Mouse (Mus musculus) hindbrain, embryonic 11.5 days (tissue): ENCODE results near the gene Pcna. TPM values are rescaled to one million over a fixed set of nuclear protein-coding genes. Genes with fewer than 3 reads are reported as not detected.
A peak's percentile ranks its signal among the peaks of the same experiment; 100 is the strongest.
"Not testable (repeated sequence)": the region's sequence is repeated elsewhere in the genome, so short reads cannot be mapped to it uniquely, and the experiment has no call there.

Experiments used
- ATAC-seq: fragments of 200-750 bp; cut with Nextera tagmentation; 2 replicates; pipeline ENCODE4 v1.8.0; 2017; ENCODE audit warnings: mild to moderate bottlenecking, moderate TSS enrichment, moderate library complexity; ENCODE audit not compliant: low FRiP score
- DNase-seq: peaks from one replicate; pipeline ENCODE4 v3.0.0-alpha.2; 2015; ENCODE audit warnings: low spot score
- H3K27ac ChIP-seq: fragments of 300-500 bp; sonication (generic); 2 replicates; pipeline ENCODE4 v1.5.1; 2014; ENCODE audit warnings: mild to moderate bottlenecking, low read depth, low read length
- H3K27me3 ChIP-seq: fragments of 300-500 bp; sonication (generic); 2 replicates; pipeline ENCODE4 v1.6.1; 2014; ENCODE audit warnings: mild to moderate bottlenecking, low read length, moderate library complexity, mixed read lengths; ENCODE audit not compliant: control insufficient read depth, insufficient read depth
- H3K36me3 ChIP-seq: fragments of 300-500 bp; sonication (generic); 2 replicates; pipeline ENCODE4 v1.6.1; 2014; ENCODE audit warnings: mild to moderate bottlenecking, low read length, moderate library complexity, mixed read lengths; ENCODE audit not compliant: control insufficient read depth, insufficient read depth
- H3K4me1 ChIP-seq: fragments of 300-500 bp; sonication (generic); replicated peaks from 2 replicates; pipeline ENCODE4 v1.6.1; 2014; ENCODE audit warnings: low read length, mixed read lengths; ENCODE audit not compliant: control insufficient read depth, insufficient read depth
- H3K4me2 ChIP-seq: fragments of 300-500 bp; sonication (generic); replicated peaks from 2 replicates; pipeline ENCODE4 v1.6.1; 2014; ENCODE audit warnings: mild to moderate bottlenecking, low read depth, low read length
- H3K4me3 ChIP-seq: fragments of 300-500 bp; sonication (generic); 2 replicates; pipeline ENCODE4 v1.5.1; 2014; ENCODE audit warnings: low read depth, low read length
- H3K9ac ChIP-seq: fragments of 300-500 bp; sonication (generic); 2 replicates; pipeline ENCODE4 v1.6.1; 2014; ENCODE audit warnings: low read depth, low read length
- H3K9me3 ChIP-seq: fragments of 300-500 bp; sonication (generic); 2 replicates; pipeline ENCODE4 v1.6.1; 2016; ENCODE audit warnings: low read length; ENCODE audit not compliant: control insufficient read depth
- WGBS: fragments of 180-500 bp; shearing (Covaris S2); extraction: QIAGEN DNeasy Blood & Tissue Kit; methylation state at CpG from one replicate; pipeline ENCODE4 v1.1.7; 2014; 5-methylcytosine and 5-hydroxymethylcytosine counted together
- polyA plus RNA-seq: library from polyadenylated mRNA; unstranded; fragments of >200 nt; fragmentation: Nextera tagmentation; extraction: Ambion mirVana; gene quantifications from 2 replicates; pipeline ENCODE4 v1.2.1, GENCODE M21; 2014

The Pcna gene
- polyA plus RNA-seq, 1 experiment from 2014 or later: 314 TPM

DNA sequence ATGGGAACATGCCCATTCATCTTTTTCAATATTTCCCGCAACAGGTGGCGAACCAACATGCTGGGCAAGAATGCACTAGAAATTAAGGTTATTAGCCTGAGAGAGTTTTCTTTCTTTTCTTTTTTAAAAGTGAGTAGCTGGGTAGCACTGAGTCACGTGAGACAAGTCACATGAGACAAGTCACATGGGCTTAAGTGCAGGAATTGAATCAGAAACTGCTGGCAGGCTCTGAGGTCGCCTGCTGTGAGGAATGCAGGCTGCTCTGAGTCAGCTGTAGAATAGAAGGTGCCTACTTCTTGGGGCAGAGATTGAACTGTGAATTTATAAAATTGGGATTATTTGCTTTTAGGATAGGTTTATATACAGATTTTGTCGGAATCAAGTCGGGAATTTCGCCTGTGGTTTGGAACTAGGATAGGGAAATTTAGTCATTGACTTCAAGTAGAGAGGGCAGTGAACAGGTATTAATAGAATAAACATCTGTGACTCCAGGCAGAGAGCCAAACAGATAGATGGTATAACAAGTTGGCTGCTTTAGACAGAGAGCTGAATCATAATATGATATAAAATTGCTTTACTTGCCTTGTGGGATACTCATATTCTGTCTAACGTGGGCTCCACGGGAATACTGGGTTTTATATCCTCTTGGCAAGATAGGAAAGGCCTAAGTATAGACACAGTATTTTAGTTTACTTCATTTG lies 33.4 kb upstream of the Pcna start:
- no peak for DNase-seq
- Histone ChIP-seq H3K9me3 (no peaks in the 10 kb centered on the region), H3K27ac (no peak overlapping the region), H3K4me2 (no peak overlapping the region), H3K36me3 (no peaks in the 10 kb centered on the region), H3K9ac (no peak overlapping the region), H3K4me3 (no peak overlapping the region), H3K27me3 (no peaks in the 10 kb centered on the region), H3K4me1 (peaks cover 4% of the 10 kb centered on the region; the same call in 1 of the 2 replicates)
- ATAC-seq: no peak
- whole genome bisulfite sequencing: 88% methylated on average over 9 of the region's 9 CpGs

DNA sequence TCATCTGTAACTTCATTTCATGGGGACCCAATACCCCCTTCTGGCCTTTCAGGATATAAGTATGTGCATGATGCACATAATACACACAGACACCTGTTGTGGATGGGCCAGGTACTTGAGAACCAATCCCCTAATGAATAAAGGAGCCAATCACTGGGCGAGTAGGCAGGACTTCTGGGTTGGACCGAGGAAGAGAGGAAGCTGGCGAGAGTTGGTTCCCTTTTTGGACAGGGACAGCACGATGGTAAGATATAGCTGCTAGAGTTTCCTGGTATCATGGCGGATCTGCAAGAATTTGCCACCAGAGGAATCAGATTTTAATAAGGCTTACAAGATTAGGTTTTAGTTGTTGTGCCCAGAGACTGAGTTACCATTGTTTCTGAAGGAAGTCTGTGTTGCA lies 32.6 kb upstream of the Pcna start:
- not testable (repeated sequence) for H3K36me3 ChIP-seq, H3K4me3 ChIP-seq, H3K9me3 ChIP-seq, ATAC-seq, DNase-seq, H3K27ac ChIP-seq, H3K4me2 ChIP-seq, H3K27me3 ChIP-seq, H3K9ac ChIP-seq, H3K4me1 ChIP-seq
- WGBS: 96% methylated on average over 5 of the region's 5 CpGs

DNA sequence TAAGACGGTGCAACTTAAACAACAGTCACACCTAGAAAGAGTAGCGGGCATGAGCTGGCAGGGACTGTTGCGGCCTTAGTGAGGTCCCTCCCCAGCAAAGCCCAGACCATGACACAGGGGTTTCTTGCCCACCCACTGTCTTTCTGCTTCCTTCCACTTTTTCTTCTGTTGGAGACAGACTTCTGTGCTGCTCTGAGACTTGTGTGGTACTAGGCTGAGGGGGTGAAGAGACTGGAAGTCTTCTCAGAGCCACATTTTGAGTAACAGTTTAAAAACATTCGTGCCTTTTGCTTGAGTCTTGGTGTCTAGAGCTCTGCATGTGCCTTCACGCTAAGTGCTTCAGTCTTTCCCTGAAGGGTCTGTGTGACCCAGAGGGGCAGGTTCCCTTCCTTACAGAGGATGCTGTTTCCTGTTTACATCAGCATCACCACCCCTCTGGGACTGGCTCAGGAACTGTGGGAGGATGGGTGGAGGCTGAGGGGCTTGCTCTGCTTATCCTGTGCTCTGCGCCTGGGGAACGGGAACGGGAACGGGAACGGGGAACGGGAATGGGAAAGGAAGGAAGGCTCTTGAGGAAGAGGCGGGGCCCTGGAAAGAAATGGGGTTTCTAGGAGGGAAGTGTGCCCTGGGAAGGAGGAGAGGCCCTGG lies 31.5 kb upstream of the Pcna start:
- Histone ChIP-seq H3K4me1 (peaks cover 2% of the 10 kb centered on the region; the same call in 1 of the 2 replicates), H3K36me3 (no peaks in the 10 kb centered on the region), H3K27ac (0 out of 2 replicates have a peak overlapping the region, but pooled peaks have one; percentile 17), H3K4me3 (no peak overlapping the region), H3K27me3 (no peaks in the 10 kb centered on the region), H3K9me3 (no peaks in the 10 kb centered on the region), H3K4me2 (no peak overlapping the region), H3K9ac (no peak overlapping the region)
- no peak for DNase-seq
- no peak for ATAC-seq
- WGBS: 89% methylated on average over 10 of the region's 12 CpGs

DNA sequence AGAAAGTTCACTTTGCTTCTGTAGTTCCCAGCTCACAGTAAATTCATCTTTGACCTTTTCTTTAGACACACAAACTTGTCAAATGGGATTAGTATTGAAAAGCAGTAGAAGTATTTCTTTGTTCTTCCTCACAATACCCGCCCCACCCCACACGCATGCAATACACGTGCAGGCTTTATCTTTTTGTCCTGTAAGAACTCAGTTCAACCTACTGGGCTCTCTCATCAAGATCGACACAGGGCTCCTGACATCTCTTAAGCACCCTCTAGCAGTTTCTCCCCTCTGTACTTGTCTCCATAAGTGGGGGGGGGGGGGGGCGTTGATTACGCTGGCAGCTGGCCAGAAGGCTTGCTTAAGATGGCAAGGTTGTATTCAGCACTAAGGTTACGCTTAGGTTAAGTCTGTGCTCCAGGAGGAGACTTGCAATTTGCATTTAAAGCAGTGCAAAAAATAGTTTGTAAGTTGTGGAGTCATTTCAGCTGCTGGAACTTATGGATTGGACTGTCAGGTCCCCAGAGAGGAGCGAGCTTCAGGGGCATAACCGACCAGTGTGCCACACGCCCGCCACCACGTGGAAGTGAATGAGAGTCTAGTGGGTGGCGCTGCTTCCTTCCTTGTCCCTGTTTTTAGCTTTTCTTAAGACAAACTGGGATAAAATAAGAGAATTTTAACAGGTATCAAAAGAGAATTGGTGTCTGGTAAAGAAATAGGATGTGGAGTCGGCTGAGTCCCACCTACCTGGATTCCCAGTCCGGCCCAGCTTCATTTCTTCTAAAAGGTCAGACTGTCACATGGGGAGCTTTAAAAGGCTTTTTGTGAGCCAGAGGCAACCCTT lies 30.3 kb upstream of the Pcna start:
- DNase-seq: no peak
- no peak overlapping the region for H3K9ac ChIP-seq
- no peak overlapping the region for H3K4me3 ChIP-seq
- no peaks in the 10 kb centered on the region for H3K36me3 ChIP-seq
- 70% methylated on average over 15 of the region's 15 CpGs for WGBS
- H3K4me1 ChIP-seq: peaks cover 2% of the 10 kb centered on the region; the same call in 1 of the 2 replicates
- H3K4me2 ChIP-seq: no peak overlapping the region
- no peak overlapping the region for H3K27ac ChIP-seq
- ATAC-seq: no peak
- no peaks in the 10 kb centered on the region for H3K9me3 ChIP-seq
- H3K27me3 ChIP-seq: no peaks in the 10 kb centered on the region

DNA sequence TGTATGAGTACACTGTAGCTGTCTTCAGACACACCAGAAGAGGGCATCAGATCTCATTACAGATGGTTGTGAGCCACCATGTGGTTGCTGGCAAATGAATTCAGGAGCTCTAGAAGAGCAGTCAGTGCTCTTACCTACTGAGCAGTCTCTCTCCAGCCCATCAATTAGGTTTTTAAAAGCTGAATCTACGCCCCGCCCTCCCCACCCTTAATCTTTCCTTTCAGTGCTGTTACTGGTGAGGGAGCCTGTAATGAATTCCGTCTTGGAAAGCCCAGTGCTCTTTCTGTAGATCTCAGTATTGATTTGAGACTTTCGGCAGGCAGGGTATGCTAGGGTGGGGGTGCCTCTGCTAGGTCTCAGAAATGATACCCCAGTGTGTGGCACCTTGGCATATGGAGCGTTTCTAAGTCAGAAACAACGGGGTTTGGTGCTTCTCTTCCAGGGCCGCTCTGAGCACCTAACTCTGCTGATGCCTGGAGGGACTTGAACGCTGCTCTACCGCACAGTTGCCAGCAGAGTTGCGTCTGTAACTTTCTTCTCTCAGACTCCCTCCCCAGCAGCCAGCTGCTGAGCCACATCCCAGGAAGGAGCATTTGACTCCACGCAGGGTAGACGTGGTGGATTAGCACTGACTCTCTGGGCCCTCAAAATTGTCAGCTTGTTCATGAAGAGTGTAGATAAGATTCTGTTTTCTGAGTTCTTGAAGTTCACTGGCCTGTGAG lies 29.5 kb upstream of the Pcna start:
- Histone ChIP-seq H3K36me3 (no peaks in the 10 kb centered on the region), H3K4me1 (peaks cover 2% of the 10 kb centered on the region; the same call in 1 of the 2 replicates), H3K9me3 (no peaks in the 10 kb centered on the region), H3K27me3 (no peaks in the 10 kb centered on the region), H3K27ac (0 out of 2 replicates have a peak overlapping the region, but pooled peaks have one; percentile 4), H3K4me3 (no peak overlapping the region), H3K4me2 (no peak overlapping the region), H3K9ac (no peak overlapping the region)
- DNase-seq: no peak
- 42% methylated on average over 12 of the region's 12 CpGs for WGBS
- ATAC-seq: 0 out of 2 replicates have a peak, but pooled peaks have one; percentile 43

DNA sequence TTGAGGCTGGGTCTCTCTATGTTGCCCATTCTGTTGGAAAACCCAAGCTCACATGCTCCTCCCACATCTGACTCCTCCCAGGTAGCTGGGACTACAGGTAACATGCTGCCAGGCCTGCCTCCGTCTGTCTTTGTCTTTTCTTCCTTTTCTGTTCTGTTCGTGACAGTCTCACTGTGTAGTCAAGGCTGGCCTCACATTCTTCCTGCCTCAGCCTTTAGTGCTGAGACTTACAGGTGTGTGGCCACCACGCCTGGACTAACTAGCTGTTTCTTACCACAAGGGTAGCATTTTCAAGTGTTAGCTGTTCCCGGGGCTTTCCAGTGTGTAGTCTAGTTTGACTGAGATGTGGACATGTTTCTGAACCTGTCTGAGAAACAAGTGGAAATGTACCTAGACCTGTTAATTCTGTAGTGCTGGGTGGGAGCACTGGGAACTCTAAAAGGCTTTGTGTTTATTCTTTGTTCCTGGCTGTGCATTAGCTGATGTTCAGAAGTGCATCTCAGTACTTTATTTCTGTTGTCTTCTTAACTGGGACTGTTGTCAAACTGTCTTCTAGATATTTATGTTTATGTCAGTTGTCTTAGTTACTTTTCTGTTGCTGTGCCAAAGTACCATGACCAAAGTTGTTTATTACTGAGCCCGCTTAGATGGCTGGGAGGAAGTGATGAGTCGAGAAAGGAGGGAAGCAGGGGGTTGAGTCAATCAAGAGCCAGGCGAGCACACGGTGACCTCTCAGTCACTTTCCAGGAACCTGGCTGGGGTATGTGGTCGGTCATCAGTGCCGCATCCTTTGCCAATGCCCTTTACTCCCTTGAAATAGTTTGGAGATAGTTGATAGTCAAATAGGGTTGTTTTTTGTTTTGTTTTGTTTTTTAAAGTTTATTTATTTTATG lies 28.7 kb upstream of the Pcna start:
- Histone ChIP-seq H3K36me3 (no peaks in the 10 kb centered on the region), H3K9ac (no peak overlapping the region), H3K27me3 (no peaks in the 10 kb centered on the region), H3K4me2 (no peak overlapping the region), H3K27ac (no peak overlapping the region), H3K4me1 (peaks cover 2% of the 10 kb centered on the region; the same call in 1 of the 2 replicates), H3K4me3 (no peak overlapping the region), H3K9me3 (no peaks in the 10 kb centered on the region)
- ATAC-seq (no peak), DNase-seq (no peak)
- WGBS: 76% methylated on average over 10 of the region's 10 CpGs

DNA sequence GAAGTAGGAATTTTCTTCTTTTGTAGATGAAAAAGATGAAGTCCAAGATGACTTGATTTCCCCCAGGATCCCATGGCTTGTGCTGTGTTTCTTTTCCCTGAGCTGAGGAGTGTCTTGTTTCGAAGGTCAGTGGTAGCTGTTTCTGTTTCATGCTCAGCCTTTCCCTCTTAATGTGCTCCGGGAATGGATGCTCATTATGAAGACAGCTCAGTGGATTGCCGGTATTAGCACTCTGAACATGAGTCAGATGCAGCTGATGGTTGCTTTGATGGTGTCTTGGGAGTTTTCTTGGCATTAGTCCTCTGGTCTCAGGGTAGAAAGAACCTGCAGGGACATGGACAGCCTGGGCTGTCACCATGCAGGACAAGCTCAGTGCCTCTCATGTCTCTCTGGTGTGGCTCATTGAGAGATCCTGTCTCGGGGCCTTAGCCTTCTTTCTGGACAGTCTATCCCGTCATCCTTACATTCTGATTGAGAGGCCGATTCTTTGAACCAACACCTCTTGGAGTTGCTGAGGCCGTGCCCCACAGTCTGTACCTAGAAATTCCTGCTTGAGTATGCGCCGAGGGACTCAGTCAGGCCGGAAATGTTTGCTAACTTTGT lies 27.5 kb upstream of the Pcna start:
- H3K27me3 ChIP-seq: no peaks in the 10 kb centered on the region
- H3K4me2 ChIP-seq: no peak overlapping the region
- DNase-seq (no peak), ATAC-seq (no peak)
- H3K4me3 ChIP-seq: no peak overlapping the region
- H3K4me1 ChIP-seq: peaks cover 2% of the 10 kb centered on the region; the same call in 1 of the 2 replicates
- no peaks in the 10 kb centered on the region for H3K9me3 ChIP-seq
- H3K27ac ChIP-seq: no peak overlapping the region
- WGBS: 92% methylated on average over 10 of the region's 10 CpGs
- no peak overlapping the region for H3K9ac ChIP-seq
- no peaks in the 10 kb centered on the region for H3K36me3 ChIP-seq
